8 mouse cellular contexts compared by ENCODE assay signal in genomic region chr7:16119569-16120261, GRCm38 (mm10). TPM values are rescaled to one million over a fixed set of nuclear protein-coding genes. Genes with fewer than 3 reads are reported as not detected.
A peak's percentile ranks its signal among the peaks of the same experiment; 100 is the strongest.
DNase-seq lines count a peak whose midpoint lies in the region; ATAC-seq and TF ChIP-seq lines count a peak whose summit lies in the region.

Gene Kptn (plus strand): TSS chr7:16119895.

- dilution Hi-C loops in CH12.LX (cut with MboI; ENCODE audit: extremely low pct_ligation_motif_present, extremely low pct_unique_long_range_greater_than_20kb, low sequenced_read_pairs): no loop called here

- H3K4me2 ChIP-seq in CH12.LX (ENCODE audit: insufficient read depth, low read depth, poor library complexity, severe bottlenecking): peak within 1 kb of the TSS; percentile 59
- H3K4me2 ChIP-seq in forebrain, embryonic 11.5 days (ENCODE audit: low read depth, low read length, severe bottlenecking): peak within 1 kb of the TSS; percentile 55
- peak within 1 kb of the TSS; percentile 74 for H3K4me2 ChIP-seq in heart, embryonic 16.5 days (ENCODE audit: low read depth, low read length)
- H3K4me2 ChIP-seq in liver, embryonic 15.5 days: peak within 1 kb of the TSS; percentile 75
- H3K4me2 ChIP-seq in neural tube, embryonic 12.5 days (replicated peaks): peak within 1 kb of the TSS; percentile 61

- peak within 1 kb of the TSS; percentile 71 to 79 (median 72) for H3K4me3 ChIP-seq in CH12.LX (replicated peaks in 1 of 3; ENCODE audit: low read depth in 2 of 3, low read length in 2 of 3, poor library complexity in 1 of 3)
- H3K4me3 ChIP-seq in forebrain, embryonic 11.5 days (ENCODE audit: low read depth, low read length): peak within 1 kb of the TSS; percentile 72
- peak within 1 kb of the TSS; percentile 88 for H3K4me3 ChIP-seq in heart, embryonic 16.5 days (ENCODE audit: low read length)
- H3K4me3 ChIP-seq in liver, embryonic 15.5 days (replicated peaks): peak within 1 kb of the TSS; percentile 86
- peak within 1 kb of the TSS; percentile 71 for H3K4me3 ChIP-seq in neural tube, embryonic 12.5 days

- no peaks in the 10 kb centered on the region for H3K79me2 ChIP-seq in CH12.LX (replicated peaks; ENCODE audit: control insufficient read depth, extremely low read depth, insufficient read depth, poor library complexity, severe bottlenecking)

- TF ChIP-seq EP300 in CH12.LX (IDR thresholded peaks at IDR 0.05; ENCODE audit: low read length): no peak

- peak; percentile 88 for ATAC-seq in forebrain, embryonic 11.5 days (replicated peaks; ENCODE audit: low FRiP score)
- ATAC-seq in heart, embryonic 16.5 days (replicated peaks; ENCODE audit: extremely low read depth, insufficient read depth, low FRiP score): peak; percentile 88
- ATAC-seq in liver, embryonic 15.5 days (ENCODE audit: insufficient read depth): peak; percentile 81
- ATAC-seq in neural tube, embryonic 12.5 days (ENCODE audit: low FRiP score, low read depth): peak; percentile 90

- H3K36me3 ChIP-seq in CH12.LX (replicated peaks in 1 of 2; ENCODE audit: control insufficient read depth in 1 of 2, insufficient read depth in 1 of 2, low read length in 1 of 2): peaks cover 33 to 60% of the 10 kb centered on the region in 2 experiments
- no peaks in the 10 kb centered on the region; the same call in 1 of the 2 replicates for H3K36me3 ChIP-seq in forebrain, embryonic 11.5 days (ENCODE audit: control insufficient read depth, insufficient read depth, low read length)
- peaks cover 30% of the 10 kb centered on the region for H3K36me3 ChIP-seq in heart, embryonic 16.5 days (ENCODE audit: control insufficient read depth, insufficient read depth)
- H3K36me3 ChIP-seq in liver, embryonic 15.5 days (replicated peaks): peaks cover 33% of the 10 kb centered on the region
- H3K36me3 ChIP-seq in neural tube, embryonic 12.5 days: peaks cover 38% of the 10 kb centered on the region

- TF ChIP-seq RAD21 in CH12.LX (IDR thresholded peaks at IDR 0.05; ENCODE audit: low read depth, low read length): peak; percentile 56

- no peaks in the 10 kb centered on the region for H3K9me3 ChIP-seq in CH12.LX (replicated peaks; ENCODE audit: low read length)
- H3K9me3 ChIP-seq in forebrain, embryonic 11.5 days (ENCODE audit: control insufficient read depth, low read length): no peaks in the 10 kb centered on the region
- no peaks in the 10 kb centered on the region for H3K9me3 ChIP-seq in heart, embryonic 16.5 days (replicated peaks; ENCODE audit: control insufficient read depth, low read length)
- no peaks in the 10 kb centered on the region for H3K9me3 ChIP-seq in liver, embryonic 15.5 days (replicated peaks)
- H3K9me3 ChIP-seq in neural tube, embryonic 12.5 days: no peaks in the 10 kb centered on the region

- in situ Hi-C loops in CH12.LX (cut with MboI; ENCODE audit: low pct_ligation_motif_present, low pct_unique_long_range_greater_than_20kb, low sequenced_read_pairs): no loop called here

- 1% methylated on average over 33 of the region's 33 CpGs for WGBS in forebrain, embryonic 11.5 days
- under 1% methylated on average over 33 of the region's 33 CpGs for WGBS in heart, embryonic 16.5 days
- under 1% methylated on average over 33 of the region's 33 CpGs for WGBS in liver, embryonic 15.5 days (ENCODE audit: insufficient replicate concordance)
- WGBS in neural tube, embryonic 12.5 days: 2% methylated on average over 33 of the region's 33 CpGs

- peak within 1 kb of the TSS; percentile 66 for H3K27ac ChIP-seq in CH12.LX (ENCODE audit: insufficient read depth, low read depth)
- peak within 1 kb of the TSS; percentile 70 for H3K27ac ChIP-seq in forebrain, embryonic 11.5 days (ENCODE audit: low read depth, low read length)
- peak within 1 kb of the TSS; percentile 91 for H3K27ac ChIP-seq in heart, embryonic 16.5 days (ENCODE audit: low read length)
- peak within 1 kb of the TSS; percentile 83 for H3K27ac ChIP-seq in liver, embryonic 15.5 days (replicated peaks)
- H3K27ac ChIP-seq in neural tube, embryonic 12.5 days: no peak within 1 kb of the TSS

- DNase-seq in CH12.LX (ENCODE audit: extremely low read depth): peak; percentile 96
- peak; percentile 87 for DNase-seq in c-Kit-positive CD71-positive TER-119-negative erythroid progenitor cells, embryonic 14.5 days (ENCODE audit: low read depth)
- peak; percentile 95 for DNase-seq in forebrain, embryonic 11.5 days (ENCODE audit: low spot score)
- DNase-seq in kidney, postnatal 36 days: peak; percentile 92
- DNase-seq in telencephalon, adult 2 months (ENCODE audit: low read depth, low spot score): peak; percentile 93

- TF ChIP-seq CTCF in CH12.LX (conservative IDR thresholded peaks at IDR 0.05 in 1 of 2, IDR thresholded peaks at IDR 0.05 in 1 of 2; ENCODE audit: low read depth in 2 of 2, low read length in 2 of 2): peak; percentile 74 to 89

- H3K9ac ChIP-seq in CH12.LX (ENCODE audit: insufficient read depth, low read depth): peak within 1 kb of the TSS; percentile 51
- H3K9ac ChIP-seq in forebrain, embryonic 11.5 days (ENCODE audit: low read length): peak within 1 kb of the TSS; percentile 85
- peak within 1 kb of the TSS; percentile 91 for H3K9ac ChIP-seq in heart, embryonic 16.5 days (ENCODE audit: low read length)
- H3K9ac ChIP-seq in liver, embryonic 15.5 days: peak within 1 kb of the TSS; percentile 79
- H3K9ac ChIP-seq in neural tube, embryonic 12.5 days: peak within 1 kb of the TSS; percentile 67

- H3K4me1 ChIP-seq in CH12.LX (ENCODE audit: control insufficient read depth in 1 of 2, insufficient read depth in 2 of 2): peaks cover 4 to 33% of the 10 kb centered on the region in 2 experiments; a peak in 3 of 4 replicates
- 0 out of 2 replicates have a peak, but pooled peaks cover 4% of the 10 kb centered on the region for H3K4me1 ChIP-seq in forebrain, embryonic 11.5 days (replicated peaks; ENCODE audit: control insufficient read depth, insufficient read depth, low read length)
- H3K4me1 ChIP-seq in heart, embryonic 16.5 days (ENCODE audit: control insufficient read depth, insufficient read depth, low read length): peaks cover 7% of the 10 kb centered on the region
- peaks cover 26% of the 10 kb centered on the region for H3K4me1 ChIP-seq in liver, embryonic 15.5 days (replicated peaks)
- peaks cover 7% of the 10 kb centered on the region; the same call in 1 of the 2 replicates for H3K4me1 ChIP-seq in neural tube, embryonic 12.5 days

- TF ChIP-seq POLR2A in CH12.LX (IDR thresholded peaks at IDR 0.05; ENCODE audit: low read depth, low read length): peak; percentile 69

- no peaks in the 10 kb centered on the region for H3K27me3 ChIP-seq in CH12.LX (replicated peaks)
- no peaks in the 10 kb centered on the region for H3K27me3 ChIP-seq in forebrain, embryonic 11.5 days (ENCODE audit: control insufficient read depth, insufficient read depth, low read length)
- no peaks in the 10 kb centered on the region for H3K27me3 ChIP-seq in heart, embryonic 16.5 days (ENCODE audit: control insufficient read depth, insufficient read depth, low read length)
- H3K27me3 ChIP-seq in liver, embryonic 15.5 days: no peaks in the 10 kb centered on the region
- no peaks in the 10 kb centered on the region for H3K27me3 ChIP-seq in neural tube, embryonic 12.5 days (replicated peaks)

TF ChIP-seq in CH12.LX, 34 proteins besides CTCF, POLR2A, EP300 and RAD21 (continues in another document):
- TF ChIP-seq MYC (IDR thresholded peaks at IDR 0.05; ENCODE audit: low read depth, low read length) (no peak), JUN (IDR thresholded peaks at IDR 0.05; ENCODE audit: insufficient read depth, low read depth, low read length) (no peak), NELFE (IDR thresholded peaks at IDR 0.05; ENCODE audit: low read depth, low read length) (peak; percentile 57; the same call in 1 of the 2 replicates), ZKSCAN1 (IDR thresholded peaks at IDR 0.05; ENCODE audit: borderline replicate concordance, low read depth, low read length) (no peak), TBP (conservative IDR thresholded peaks at IDR 0.05; ENCODE audit: low read depth, low read length) (peak; percentile 52; the same call in 1 of the 2 replicates), USF2 (conservative IDR thresholded peaks at IDR 0.05; ENCODE audit: low read depth, low read length) (no peak; the same call in 1 of the 2 replicates), MAX (IDR thresholded peaks at IDR 0.05; ENCODE audit: low read length) (peak; percentile 38; the same call in 1 of the 2 replicates), CHD2 (IDR thresholded peaks at IDR 0.05; ENCODE audit: low read length) (no peak), MXI1 (IDR thresholded peaks at IDR 0.05; ENCODE audit: low read depth, low read length) (peak; percentile 23; the same call in 1 of the 2 replicates), SIN3A (IDR thresholded peaks at IDR 0.05; ENCODE audit: low read length) (peak; percentile 86), NRF1 (IDR thresholded peaks at IDR 0.05; ENCODE audit: low read depth, low read length) (peak; percentile 67), MAFK (IDR thresholded peaks at IDR 0.05; ENCODE audit: insufficient replicate concordance, low read length) (no peak), UBTF (IDR thresholded peaks at IDR 0.05; ENCODE audit: low read depth, low read length) (no peak), ELF1 (IDR thresholded peaks at IDR 0.05; ENCODE audit: low read depth, low read length) (peak; percentile 59), KAT2A (IDR thresholded peaks at IDR 0.05; ENCODE audit: insufficient replicate concordance, low read length) (peak; percentile 88; the same call in 1 of the 2 replicates), MAZ (IDR thresholded peaks at IDR 0.05; ENCODE audit: low read depth, low read length) (no peak; the same call in 1 of the 2 replicates), GABPA (IDR thresholded peaks at IDR 0.05; ENCODE audit: insufficient replicate concordance, low read depth, low read length) (peak; percentile 37; the same call in 1 of the 2 replicates), POLR2AphosphoS2 (IDR thresholded peaks at IDR 0.05; ENCODE audit: low read depth, low read length) (peak; percentile 74; the same call in 1 of the 2 replicates), BHLHE40 (IDR thresholded peaks at IDR 0.05; ENCODE audit: low read depth, low read length) (peak; percentile 6; the same call in 1 of the 2 replicates), JUND (conservative IDR thresholded peaks at IDR 0.05; ENCODE audit: low read depth, low read length) (no peak), USF1 (IDR thresholded peaks at IDR 0.05; ENCODE audit: low read depth, low read length) (no peak), RCOR1 (conservative IDR thresholded peaks at IDR 0.05; ENCODE audit: low read depth, low read length) (no peak)

RNA-seq across cellular contexts. Expression of gene Kptn, which starts in this region (rescaled TPM):
- total RNA-seq in CH12.LX (2012; rRNA removed) (17.5 and 19.1 TPM in 2 replicates), CH12.LX (2014; rRNA removed) (25.4 and 25.8 TPM in 2 replicates)
- polyA plus RNA-seq in CH12.LX (2012; ENCODE audit: insufficient read length, low read depth): 14.2 and 14.5 TPM in 2 replicates
- polyA plus RNA-seq in forebrain, embryonic 11.5 days (2014; fragmentation: Nextera tagmentation; extraction: Ambion mirVana): 19.7 and 22.5 TPM in 2 replicates
- 32.5 and 36.1 TPM in 2 replicates for polyA plus RNA-seq in heart, embryonic 16.5 days (2015; fragmentation: Nextera tagmentation; extraction: Ambion mirVana)
- 8.6 and 9.6 TPM in 2 replicates for polyA plus RNA-seq in liver, embryonic 15.5 days (2015; fragmentation: Nextera tagmentation; extraction: Ambion mirVana)
- 29.6 and 32.9 TPM in 2 replicates for polyA plus RNA-seq in neural tube, embryonic 12.5 days (2016; fragmentation: Nextera tagmentation; extraction: Ambion mirVana)
